Mouse (Mus musculus): Measurements from ENCODE around the gene Zmynd8. TPM values are rescaled to one million over a fixed set of nuclear protein-coding genes. Genes with fewer than 3 reads are reported as not detected.
A peak's percentile ranks its signal among the peaks of the same experiment; 100 is the strongest.

Gene Zmynd8
- polyA plus RNA-seq, 1 experiment from 2014 or later: 72.1 TPM

DNA sequence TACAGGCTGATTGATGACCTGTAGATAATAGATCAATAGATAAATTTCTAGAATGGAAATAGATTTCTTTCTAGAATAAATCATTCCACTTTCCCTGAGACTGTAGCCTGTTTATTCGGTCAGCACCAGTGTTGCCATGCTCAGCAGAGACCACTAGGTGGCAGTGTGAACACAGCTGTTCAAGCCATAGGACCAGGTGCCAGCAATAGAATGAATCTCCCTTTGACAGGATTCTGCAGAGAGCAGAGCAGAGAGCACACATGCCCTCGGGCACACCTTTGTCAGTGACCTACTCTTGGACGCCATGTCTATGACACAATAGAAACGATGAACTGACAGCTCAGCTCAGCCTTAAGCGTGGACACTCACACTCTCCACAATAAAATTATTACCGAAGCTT lies 119.9 kb downstream of the Zmynd8 start:
- Histone ChIP-seq H3K27me3 (no peaks in the 10 kb centered on the region), H3K27ac (peak overlapping the region; percentile 62), H3K4me3 (no peak overlapping the region), H3K4me1 (peaks cover 10% of the 10 kb centered on the region), H3K36me3 (peaks cover 15% of the 10 kb centered on the region; the same call in 1 of the 2 replicates), H3K9me3 (replicated peaks) (no peaks in the 10 kb centered on the region), H3K4me2 (replicated peaks) (no peak overlapping the region), H3K9ac (no peak overlapping the region; the same call in 1 of the 2 replicates)
- peak; percentile 73 for ATAC-seq (ENCODE audit: low FRiP score)
- WGBS: 28% methylated on average over 6 of the region's 6 CpGs

DNA sequence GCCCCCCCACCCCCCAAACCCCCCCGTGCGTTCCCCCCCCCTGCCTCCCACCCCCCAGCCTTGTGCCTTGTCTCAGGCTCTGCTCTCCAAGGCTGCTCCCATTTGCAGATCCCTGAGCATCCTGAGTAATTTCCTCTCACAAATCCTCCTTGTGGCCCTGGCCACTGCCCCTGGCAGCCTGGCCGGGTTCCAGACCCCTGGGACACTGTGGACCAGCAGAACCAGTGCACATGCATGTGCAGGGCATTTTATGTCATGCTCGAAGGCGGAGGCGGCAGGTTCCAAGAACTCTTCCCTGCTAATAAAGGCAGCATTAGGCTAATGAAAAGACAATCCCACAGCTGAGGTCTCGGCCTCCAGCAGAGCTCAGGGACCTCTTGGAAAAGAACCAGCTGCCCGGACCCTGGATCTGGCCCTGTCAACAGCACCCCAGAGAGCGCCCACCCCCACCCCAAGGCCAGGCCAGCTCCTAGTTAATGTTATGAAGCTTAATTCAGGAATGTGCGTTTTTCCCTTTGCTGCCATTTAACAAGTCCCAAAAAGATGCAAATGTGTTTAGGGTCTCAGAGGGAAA lies 129.4 kb downstream of the Zmynd8 start:
- no peaks in the 10 kb centered on the region for H3K9me3 ChIP-seq (replicated peaks)
- H3K4me1 ChIP-seq: peaks cover 10% of the 10 kb centered on the region
- no peak overlapping the region for H3K9ac ChIP-seq
- WGBS: 45% methylated on average over 10 of the region's 10 CpGs
- peak overlapping the region; percentile 76 for H3K27ac ChIP-seq
- no peak overlapping the region for H3K4me2 ChIP-seq (replicated peaks)
- ATAC-seq (ENCODE audit: low FRiP score): peak; percentile 62
- H3K4me3 ChIP-seq: no peak overlapping the region
- no peaks in the 10 kb centered on the region for H3K36me3 ChIP-seq
- no peaks in the 10 kb centered on the region for H3K27me3 ChIP-seq

DNA sequence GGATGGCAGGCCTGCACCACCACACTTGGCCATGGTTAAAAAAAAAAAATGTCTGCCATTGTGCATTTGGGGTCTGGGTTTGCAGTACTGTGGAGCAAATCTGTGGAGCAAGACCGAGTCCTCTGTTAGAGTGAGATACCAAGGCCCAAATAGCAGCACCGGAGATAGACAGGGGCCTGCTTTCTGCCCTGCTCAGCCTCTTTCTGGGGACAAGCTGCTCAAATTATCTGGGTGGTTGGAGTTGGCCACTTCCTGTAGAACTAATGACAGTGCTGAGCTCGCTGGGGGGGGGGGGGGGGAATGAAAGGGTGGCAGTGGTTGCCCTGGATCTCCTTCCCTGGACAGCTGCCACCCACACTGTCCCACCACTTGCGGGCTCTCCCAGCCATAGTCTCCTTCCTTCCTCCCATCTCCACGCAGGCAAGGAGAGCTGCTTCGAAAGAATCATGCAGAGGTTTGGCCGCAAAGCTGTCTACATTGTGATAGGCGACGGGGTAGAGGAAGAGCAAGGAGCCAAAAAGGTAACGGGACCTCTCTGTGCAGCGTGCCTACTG lies 129.9 kb downstream of the Zmynd8 start:
- Histone ChIP-seq H3K36me3 (no peaks in the 10 kb centered on the region), H3K4me1 (peaks cover 10% of the 10 kb centered on the region), H3K27ac (peak overlapping the region; percentile 76), H3K4me2 (replicated peaks) (no peak overlapping the region), H3K4me3 (no peak overlapping the region), H3K9ac (no peak overlapping the region), H3K27me3 (no peaks in the 10 kb centered on the region), H3K9me3 (replicated peaks) (no peaks in the 10 kb centered on the region)
- no peak for ATAC-seq (ENCODE audit: low FRiP score)
- 56% methylated on average over 11 of the region's 11 CpGs for WGBS

DNA sequence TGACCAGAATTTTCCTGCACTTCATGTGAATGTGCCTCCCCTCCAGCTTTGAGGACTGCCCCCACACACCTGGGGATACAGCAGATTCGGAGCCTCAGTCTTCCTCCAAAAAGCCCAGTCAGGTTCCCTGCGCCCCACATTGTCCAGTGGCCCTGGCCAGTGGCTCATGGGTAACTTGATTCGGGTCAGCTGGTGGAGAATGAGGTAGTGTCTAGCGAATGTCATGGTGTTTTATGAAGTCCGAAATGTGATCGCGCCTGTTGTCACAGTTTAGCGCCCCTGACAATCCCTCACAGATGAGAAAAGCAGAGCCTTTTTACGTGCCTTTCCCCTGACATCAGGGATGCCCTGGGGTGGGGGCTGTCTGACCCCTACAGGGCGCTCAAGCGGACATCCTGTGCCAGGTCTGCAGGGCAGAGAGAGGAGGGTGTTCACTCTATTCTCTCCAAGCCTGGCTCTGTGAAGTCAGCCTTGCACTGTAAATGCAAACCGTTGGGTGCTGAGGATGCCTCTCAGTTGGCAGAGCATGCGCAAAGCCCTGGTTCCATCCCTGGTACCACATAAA lies 139.3 kb downstream of the Zmynd8 start:
- ATAC-seq (ENCODE audit: low FRiP score): no peak
- H3K27ac ChIP-seq: no peak overlapping the region
- peaks cover 4% of the 10 kb centered on the region; the same call in 1 of the 2 replicates for H3K36me3 ChIP-seq
- no peak overlapping the region for H3K4me2 ChIP-seq (replicated peaks)
- H3K4me1 ChIP-seq: peaks cover 18% of the 10 kb centered on the region
- no peak overlapping the region for H3K9ac ChIP-seq
- no peaks in the 10 kb centered on the region for H3K9me3 ChIP-seq (replicated peaks)
- H3K4me3 ChIP-seq: no peak overlapping the region
- no peaks in the 10 kb centered on the region for H3K27me3 ChIP-seq
- WGBS: 74% methylated on average over 13 of the region's 13 CpGs

DNA sequence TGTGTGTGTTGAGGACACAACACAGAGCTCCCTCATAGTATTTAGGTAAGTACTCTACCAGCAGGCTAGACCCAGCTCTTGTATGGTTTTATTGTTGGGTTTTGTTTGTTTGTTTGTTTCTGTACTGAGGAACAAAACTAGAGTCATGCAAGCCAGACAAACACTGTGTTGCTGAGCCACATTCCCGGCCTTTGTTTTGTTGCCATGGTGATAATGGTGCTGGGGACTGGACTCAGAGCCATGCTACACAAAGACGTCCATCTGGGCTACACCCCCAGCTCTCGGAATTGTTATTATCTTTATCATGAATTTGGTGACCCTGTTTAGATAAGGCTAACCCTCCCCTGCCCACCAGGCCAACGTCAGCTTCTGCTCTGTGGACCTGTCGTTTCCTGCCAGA lies 140.3 kb downstream of the Zmynd8 start:
- ATAC-seq (ENCODE audit: low FRiP score): peak; percentile 76
- peaks cover 3% of the 10 kb centered on the region; the same call in 1 of the 2 replicates for H3K36me3 ChIP-seq
- no peak overlapping the region for H3K27ac ChIP-seq
- no peaks in the 10 kb centered on the region for H3K27me3 ChIP-seq
- H3K9ac ChIP-seq: no peak overlapping the region
- no peak overlapping the region for H3K4me2 ChIP-seq (replicated peaks)
- WGBS: 18% methylated on average over 5 of the region's 5 CpGs
- H3K9me3 ChIP-seq (replicated peaks): no peaks in the 10 kb centered on the region
- peaks cover 18% of the 10 kb centered on the region for H3K4me1 ChIP-seq
- no peak overlapping the region for H3K4me3 ChIP-seq

DNA sequence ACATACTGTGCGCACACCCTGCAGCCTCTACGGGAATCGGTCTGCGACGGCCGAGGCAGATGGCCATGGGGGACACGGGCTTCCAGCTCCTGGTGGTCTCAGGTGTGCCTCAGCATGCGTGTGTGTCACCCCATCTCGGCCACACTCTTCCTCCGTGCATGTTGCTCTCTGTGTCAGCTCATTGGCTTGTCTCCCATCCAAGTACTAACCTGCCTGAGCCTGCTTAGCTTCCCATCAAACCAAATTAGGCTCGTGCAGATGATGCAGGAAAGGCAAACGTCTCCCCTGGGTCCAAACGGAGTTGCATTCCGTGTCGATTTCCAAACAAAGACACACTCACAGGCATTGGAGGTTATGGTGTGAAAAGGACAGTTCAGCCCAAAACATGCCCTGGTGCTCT lies 141.0 kb downstream of the Zmynd8 start:
- peak; percentile 33; the same call in 1 of the 2 replicates for ATAC-seq (ENCODE audit: low FRiP score)
- 53% methylated on average over 15 of the region's 15 CpGs for WGBS

DNA sequence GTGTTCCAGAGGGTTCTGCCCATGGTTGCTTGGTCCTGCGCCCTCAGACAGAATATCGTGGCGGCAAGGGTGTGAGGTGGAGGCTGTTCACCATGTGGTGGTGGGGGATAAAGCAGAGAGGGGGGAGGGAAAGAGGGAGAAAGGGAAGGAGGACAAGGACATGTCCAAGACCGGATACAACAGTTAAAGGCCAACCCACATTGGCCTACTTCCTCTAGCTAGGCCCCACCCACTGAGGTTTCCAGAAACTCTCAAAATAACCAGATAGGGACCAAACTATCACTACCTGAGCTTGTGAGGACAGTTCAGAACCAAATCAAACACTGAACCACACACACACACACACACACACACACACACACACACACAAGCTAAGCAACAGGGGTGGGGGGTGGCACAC lies 146.1 kb downstream of the Zmynd8 start:
- no peaks in the 10 kb centered on the region for H3K36me3 ChIP-seq
- no peak overlapping the region for H3K27ac ChIP-seq
- H3K9me3 ChIP-seq (replicated peaks): no peaks in the 10 kb centered on the region
- no peak for ATAC-seq (ENCODE audit: low FRiP score)
- H3K27me3 ChIP-seq: no peaks in the 10 kb centered on the region
- H3K4me2 ChIP-seq (replicated peaks): no peak overlapping the region
- H3K9ac ChIP-seq: no peak overlapping the region
- peaks cover 14% of the 10 kb centered on the region for H3K4me1 ChIP-seq
- H3K4me3 ChIP-seq: no peak overlapping the region
- 88% methylated on average over 4 of the region's 4 CpGs for WGBS

More for the DNA sequence above, 141.0 kb downstream of the Zmynd8 start:
- Histone ChIP-seq H3K27ac (peak overlapping the region; percentile 24; the same call in 1 of the 2 replicates), H3K4me2 (replicated peaks) (no peak overlapping the region), H3K36me3 (no peaks in the 10 kb centered on the region), H3K9ac (no peak overlapping the region; the same call in 1 of the 2 replicates), H3K27me3 (no peaks in the 10 kb centered on the region), H3K4me3 (no peak overlapping the region), H3K9me3 (replicated peaks) (no peaks in the 10 kb centered on the region), H3K4me1 (peaks cover 18% of the 10 kb centered on the region)

DNA sequence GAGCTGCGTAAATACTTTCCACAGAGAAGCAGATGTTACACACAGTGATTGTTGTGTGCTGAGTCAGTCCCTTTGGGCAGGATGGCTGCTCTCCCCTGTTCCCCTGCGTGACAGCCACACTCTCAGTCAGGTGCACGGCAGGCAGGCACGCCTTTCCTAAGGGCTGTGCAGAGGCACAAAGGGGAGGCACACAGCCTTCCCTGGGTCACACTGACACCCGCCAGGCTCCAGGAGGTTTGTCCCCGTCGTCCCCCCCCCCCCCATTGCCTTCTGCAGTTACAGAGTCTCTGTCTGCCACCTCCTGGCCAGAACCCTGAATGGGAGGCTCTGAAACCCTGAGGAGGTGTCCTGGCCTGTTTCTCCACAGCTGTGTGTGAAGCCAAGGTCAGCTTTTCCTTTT lies 147.7 kb downstream of the Zmynd8 start:
- 0 out of 2 replicates have a peak, but pooled peaks have one; percentile 35 for ATAC-seq (ENCODE audit: low FRiP score)
- Histone ChIP-seq H3K27ac (peak overlapping the region; percentile 17; the same call in 1 of the 2 replicates), H3K4me3 (no peak overlapping the region), H3K9ac (no peak overlapping the region), H3K27me3 (no peaks in the 10 kb centered on the region), H3K4me2 (replicated peaks) (no peak overlapping the region), H3K4me1 (peaks cover 11% of the 10 kb centered on the region), H3K9me3 (replicated peaks) (no peaks in the 10 kb centered on the region), H3K36me3 (no peaks in the 10 kb centered on the region)
- WGBS: 25% methylated on average over 7 of the region's 7 CpGs

DNA sequence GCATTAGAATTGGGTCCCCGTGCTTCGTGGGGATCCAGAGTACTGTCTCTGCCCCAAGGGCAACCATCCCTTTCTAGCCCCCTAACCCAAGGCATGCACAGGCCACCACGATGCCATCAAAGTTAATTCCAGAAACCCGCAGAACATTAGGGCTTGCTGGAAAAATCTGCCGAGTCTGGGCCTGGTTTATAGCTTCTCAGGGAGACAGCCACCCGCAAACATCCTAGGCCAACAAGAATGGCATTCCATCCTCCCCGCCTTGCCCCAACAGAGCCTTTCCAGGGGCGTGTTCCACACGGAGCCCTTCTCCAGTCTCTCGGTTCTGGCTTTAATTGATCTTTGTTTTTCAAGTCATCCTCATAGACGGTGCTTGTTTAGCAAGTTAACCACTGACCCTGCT lies 150.4 kb downstream of the Zmynd8 start:
- Histone ChIP-seq H3K27me3 (no peaks in the 10 kb centered on the region; the same call in 1 of the 2 replicates), H3K4me2 (replicated peaks) (no peak overlapping the region)

DNA sequence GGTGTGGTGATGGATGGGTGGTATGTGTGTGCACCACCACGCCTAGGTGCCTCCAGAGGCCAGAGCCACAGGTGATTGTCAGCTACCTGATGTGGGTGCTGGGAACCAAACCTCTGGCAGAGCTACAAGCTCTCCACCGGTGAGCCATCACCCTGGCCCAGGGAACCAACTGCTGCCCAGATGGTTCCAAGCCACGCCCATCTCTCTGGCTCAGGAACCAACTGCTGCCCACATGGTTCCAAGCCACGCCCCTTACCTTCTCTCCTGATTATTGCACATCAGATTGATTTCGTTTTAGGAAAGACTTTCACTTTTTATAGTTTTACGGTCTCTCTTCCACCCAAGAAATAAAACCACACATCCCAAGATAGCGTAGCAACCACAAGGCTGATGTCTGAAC lies 150.8 kb downstream of the Zmynd8 start:
- H3K9ac ChIP-seq: no peak overlapping the region
- no peak overlapping the region for H3K27ac ChIP-seq
- no peak overlapping the region for H3K4me3 ChIP-seq
- no peaks in the 10 kb centered on the region for H3K36me3 ChIP-seq
- no peak overlapping the region for H3K4me2 ChIP-seq (replicated peaks)
- no peaks in the 10 kb centered on the region; the same call in 1 of the 2 replicates for H3K27me3 ChIP-seq
- WGBS: 47% methylated on average over 7 of the region's 7 CpGs
- no peaks in the 10 kb centered on the region for H3K9me3 ChIP-seq (replicated peaks)
- peaks cover 14% of the 10 kb centered on the region for H3K4me1 ChIP-seq
- no peak for ATAC-seq (ENCODE audit: low FRiP score)

More for the DNA sequence above, 150.4 kb downstream of the Zmynd8 start:
- peaks cover 14% of the 10 kb centered on the region for H3K4me1 ChIP-seq
- H3K9ac ChIP-seq: no peak overlapping the region
- no peak overlapping the region for H3K27ac ChIP-seq
- H3K36me3 ChIP-seq: no peaks in the 10 kb centered on the region
- no peaks in the 10 kb centered on the region for H3K9me3 ChIP-seq (replicated peaks)
- 12% methylated on average over 11 of the region's 11 CpGs for WGBS
- ATAC-seq (ENCODE audit: low FRiP score): no peak
- no peak overlapping the region for H3K4me3 ChIP-seq

DNA sequence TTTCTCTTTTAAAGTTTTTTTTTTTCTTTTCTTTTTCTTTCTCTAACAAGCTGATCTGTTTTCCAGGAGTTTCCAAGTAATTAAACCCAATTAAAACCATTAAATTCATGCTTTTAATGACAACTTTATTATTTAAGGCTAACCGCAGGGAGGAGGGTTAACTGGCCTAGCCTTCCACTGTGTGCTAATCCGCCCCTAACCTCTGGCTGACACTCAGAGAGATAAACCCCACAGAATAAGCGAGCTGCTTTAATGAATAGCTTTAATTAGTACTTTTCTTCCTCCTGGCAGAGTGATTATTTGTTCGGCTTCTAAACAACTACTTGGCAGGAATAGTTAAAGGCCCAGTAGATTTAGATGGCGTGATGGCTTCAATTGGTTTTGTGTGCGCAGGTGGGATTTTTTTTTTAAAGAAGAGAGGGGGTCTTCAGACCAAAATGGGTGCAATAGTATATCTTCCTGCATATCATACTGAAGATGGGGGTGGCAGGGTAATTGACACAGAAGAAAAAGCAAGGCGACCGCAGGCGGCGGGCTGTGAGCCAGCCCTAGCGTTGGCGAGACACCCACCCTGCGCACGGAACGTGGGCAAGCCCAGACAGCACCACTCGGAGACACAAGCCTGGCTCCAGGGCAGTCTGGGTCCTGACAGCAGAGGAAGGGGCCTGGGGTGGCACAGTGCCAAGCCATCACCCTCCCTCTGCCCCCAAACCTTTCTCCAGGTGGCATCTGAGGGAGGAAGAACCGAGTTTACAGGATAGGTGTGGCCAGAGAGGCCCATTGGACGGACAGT lies 153.3 kb downstream of the Zmynd8 start:
- H3K27me3 ChIP-seq: peaks cover 7% of the 10 kb centered on the region
- no peak overlapping the region for H3K27ac ChIP-seq
- no peak overlapping the region for H3K4me3 ChIP-seq
- no peak for ATAC-seq (ENCODE audit: low FRiP score)
- no peak overlapping the region for H3K4me2 ChIP-seq (replicated peaks)
- H3K9me3 ChIP-seq (replicated peaks): no peaks in the 10 kb centered on the region
- no peaks in the 10 kb centered on the region for H3K36me3 ChIP-seq
- 78% methylated on average over 18 of the region's 18 CpGs for WGBS
- H3K4me1 ChIP-seq: peaks cover 25% of the 10 kb centered on the region
- no peak overlapping the region for H3K9ac ChIP-seq

DNA sequence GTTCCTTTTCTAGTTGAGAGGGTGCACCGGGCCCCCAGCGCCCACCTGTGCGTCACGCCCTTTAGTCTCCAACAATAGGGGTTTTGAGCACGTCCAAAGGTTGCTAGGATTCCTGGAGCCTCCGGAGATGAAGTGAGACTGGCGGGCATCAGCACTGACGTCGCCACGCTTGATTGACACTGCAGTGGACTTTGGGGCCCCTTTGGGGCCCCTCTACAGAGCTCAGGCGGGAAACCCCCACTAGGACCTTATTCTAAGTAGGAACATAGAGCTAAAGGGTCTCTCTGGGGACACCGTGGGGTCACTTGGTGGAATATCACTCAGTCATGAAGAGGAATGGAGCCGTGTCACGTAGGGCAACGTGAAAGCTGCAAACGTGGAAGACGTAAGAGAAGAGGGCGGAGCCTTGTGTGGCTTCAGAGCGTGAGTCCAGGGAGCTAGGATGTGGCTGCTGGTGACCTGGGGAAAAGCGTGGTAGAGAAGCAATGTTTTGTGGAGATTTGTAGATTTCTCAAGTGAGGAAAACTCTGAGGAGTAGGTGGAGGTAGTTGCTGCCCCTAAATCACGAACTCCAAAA lies 156.5 kb downstream of the Zmynd8 start:
- H3K27me3 ChIP-seq: peaks cover 7% of the 10 kb centered on the region
- no peaks in the 10 kb centered on the region for H3K36me3 ChIP-seq
- no peak overlapping the region for H3K27ac ChIP-seq
- peaks cover 20% of the 10 kb centered on the region for H3K4me1 ChIP-seq
- H3K4me3 ChIP-seq: no peak overlapping the region
- H3K4me2 ChIP-seq (replicated peaks): no peak overlapping the region
- H3K9ac ChIP-seq: no peak overlapping the region
- ATAC-seq (ENCODE audit: low FRiP score): no peak
- 23% methylated on average over 21 of the region's 21 CpGs for WGBS
- no peaks in the 10 kb centered on the region for H3K9me3 ChIP-seq (replicated peaks)
